Mouse (Mus musculus) liver, embryonic 14.5 days (tissue): ENCODE measurements around the gene Klrc1.
"Not testable (repeated sequence)": the region's sequence is repeated elsewhere in the genome, so short reads cannot be mapped to it uniquely, and the experiment has no call there.

ENCODE experiments used
- CTCF ChIP-seq: IDR thresholded peaks from 2 replicates; pipeline ENCODE4 v1.5.1; 2016; ENCODE audit warnings: antibody characterized with exemption, low read depth, control low read depth
- EP300 ChIP-seq: IDR thresholded peaks from 2 replicates; pipeline ENCODE4 v1.6.1; 2016; ENCODE audit warnings: antibody characterized with exemption, low read depth

DNA sequence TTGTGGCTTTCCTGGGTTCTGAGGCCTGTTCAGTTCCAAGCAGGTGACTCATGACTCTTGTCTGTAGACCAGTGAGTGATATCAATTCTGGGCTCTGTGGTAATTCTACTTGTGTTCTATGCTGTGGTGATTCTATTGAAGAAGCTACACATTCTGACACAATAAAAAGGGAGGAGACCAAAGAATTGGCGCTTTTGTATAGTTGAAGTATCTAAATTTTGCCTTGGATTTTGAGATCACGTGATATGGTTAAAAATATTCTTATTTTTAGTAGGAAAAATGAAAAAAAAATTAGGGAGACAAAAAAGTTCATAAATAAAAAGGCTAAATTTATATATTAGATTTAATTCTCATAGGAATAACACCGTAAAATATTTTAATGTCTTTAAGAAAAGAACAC, 35.5 kb downstream of the Klrc1 start, which contains the start of gene Klrc3:
- TF ChIP-seq CTCF, EP300: not testable (repeated sequence)
